ENCODE assay signal across 10 mouse cellular contexts in genomic region chr2:181155801-181156200, GRCm38 (mm10). TPM values are rescaled to one million over a fixed set of nuclear protein-coding genes. Genes with fewer than 3 reads are reported as not detected.
DNase-seq lines count a peak whose midpoint lies in the region; ATAC-seq lines count a peak whose summit lies in the region.
"Had no signal": no experiment of that assay in that cellular context is flagged by ENCODE, and none has a peak within 500 bp of the region (broad histone marks: within the 10 kb centered on the region; RNA-seq: fewer than 3 reads in every experiment).

No protein-coding gene starts in this region.

- peak overlapping the region; percentile 46 for H3K4me3 ChIP-seq in midbrain, embryonic 12.5 days
- H3K4me3 ChIP-seq in kidney, embryonic 15.5 days (replicated peaks) = no peak overlapping the region

- H3K9me3 ChIP-seq in midbrain, embryonic 12.5 days = no peaks in the 10 kb centered on the region
- no peaks in the 10 kb centered on the region for H3K9me3 ChIP-seq in kidney, embryonic 15.5 days (replicated peaks)
- H3K9me3 ChIP-seq: limb, embryonic 13.5 days had no signal

- peak overlapping the region; percentile 58; the same call in 1 of the 2 replicates for H3K9ac ChIP-seq in midbrain, embryonic 12.5 days (replicated peaks)
- H3K9ac ChIP-seq in kidney, embryonic 15.5 days = no peak overlapping the region

- H3K27ac ChIP-seq in midbrain, embryonic 12.5 days (replicated peaks) = no peak overlapping the region; the same call in 1 of the 2 replicates
- no peak overlapping the region for H3K27ac ChIP-seq in kidney, embryonic 15.5 days
- H3K27ac ChIP-seq: limb, embryonic 13.5 days had no signal

- H3K27me3 ChIP-seq in midbrain, embryonic 12.5 days = peaks cover 52% of the 10 kb centered on the region
- H3K27me3 ChIP-seq in kidney, embryonic 15.5 days = peaks cover 74% of the 10 kb centered on the region

- intact Hi-C loops in gastrocnemius, postnatal 14 days (cut with DNase I; ENCODE audit: low total_unique reads) = no loop called here

- no peaks in the 10 kb centered on the region for H3K36me3 ChIP-seq in midbrain, embryonic 12.5 days
- H3K36me3 ChIP-seq in kidney, embryonic 15.5 days = no peaks in the 10 kb centered on the region
- H3K36me3 ChIP-seq: limb, embryonic 13.5 days had no signal

- peak; percentile 53 for DNase-seq in adrenal gland, postnatal 14 days
- no peak for DNase-seq in adrenal gland, postnatal 25 days
- peak; percentile 89 for DNase-seq in cerebellum, adult 11-12 months
- DNase-seq in gastrocnemius, postnatal 14 days = peak; percentile 65
- no peak for DNase-seq in thymus, postnatal 36 days
- DNase-seq in thymus, postnatal 25 days = no peak

- ATAC-seq in midbrain, embryonic 12.5 days (ENCODE audit: low FRiP score, low read depth) = no peak
- ATAC-seq in kidney, embryonic 15.5 days (replicated peaks; ENCODE audit: low FRiP score) = no peak

- peak overlapping the region; percentile 63 for H3K4me2 ChIP-seq in midbrain, embryonic 12.5 days (replicated peaks)
- no peak overlapping the region for H3K4me2 ChIP-seq in kidney, embryonic 15.5 days

- H3K4me1 ChIP-seq in midbrain, embryonic 12.5 days = peaks cover 30% of the 10 kb centered on the region
- peaks cover 8% of the 10 kb centered on the region for H3K4me1 ChIP-seq in kidney, embryonic 15.5 days

- 64% methylated on average over 4 of the region's 4 CpGs for WGBS in midbrain, embryonic 12.5 days
- WGBS in kidney, embryonic 15.5 days = 66% methylated on average over 4 of the region's 4 CpGs

RNA-seq across cellular contexts. Expression of gene Eef1a2, which starts 1.0 kb away (rescaled TPM):
- total RNA-seq in adrenal gland, postnatal 14 days (2021) = 38.4 and 47.9 TPM in 2 replicates
- total RNA-seq in adrenal gland, postnatal 25 days (2021) = 38.2 and 49.3 TPM in 2 replicates
- 1,000 to 10,000 TPM; 2,249 to 2,405 TPM for total RNA-seq in gastrocnemius, postnatal 14 days (2021)
- polyA plus RNA-seq in midbrain, embryonic 12.5 days (2016; fragmentation: Nextera tagmentation; extraction: Ambion mirVana) = 1.4 and 1.6 TPM in 2 replicates
- 0.08 and 0.17 TPM in 2 replicates for polyA plus RNA-seq in kidney, embryonic 15.5 days (2015; fragmentation: Nextera tagmentation; extraction: Ambion mirVana)
- polyA plus RNA-seq: limb, embryonic 13.5 days had no signal

RNA-seq across cellular contexts. Expression of gene Kcnq2, which starts 20.7 kb away (rescaled TPM):
- 6.0 and 6.8 TPM in 2 replicates for total RNA-seq in adrenal gland, postnatal 14 days (2021)
- total RNA-seq in adrenal gland, postnatal 25 days (2021) = 3.7 and 6.3 TPM in 2 replicates
- under 1 TPM; 0.07 to 0.16 TPM for total RNA-seq in gastrocnemius, postnatal 14 days (2021)
- polyA plus RNA-seq in midbrain, embryonic 12.5 days (2016; fragmentation: Nextera tagmentation; extraction: Ambion mirVana) = 30.7 and 34.3 TPM in 2 replicates
- polyA plus RNA-seq in kidney, embryonic 15.5 days (2015; fragmentation: Nextera tagmentation; extraction: Ambion mirVana) = 0.33 and 0.68 TPM in 2 replicates
- total RNA-seq: gastrocnemius, postnatal 36 days had no signal

RNA-seq across cellular contexts. Expression of gene Ppdpf, which starts 31.2 kb away (rescaled TPM):
- 95.5 and 98.6 TPM in 2 replicates for total RNA-seq in adrenal gland, postnatal 14 days (2021)
- 79.5 and 82.6 TPM in 2 replicates for total RNA-seq in adrenal gland, postnatal 25 days (2021)
- 10 to 100 TPM; 52.9 to 58.5 TPM for total RNA-seq in gastrocnemius, postnatal 14 days (2021)
- polyA plus RNA-seq in midbrain, embryonic 12.5 days (2016; fragmentation: Nextera tagmentation; extraction: Ambion mirVana) = 423 and 462 TPM in 2 replicates
- polyA plus RNA-seq in kidney, embryonic 15.5 days (2015; fragmentation: Nextera tagmentation; extraction: Ambion mirVana) = 315 and 330 TPM in 2 replicates

RNA-seq across cellular contexts. Expression of gene Ptk6, which starts 46.8 kb away (rescaled TPM):
- 0.11 TPM in 1 of 2 replicates, not detected in the other for total RNA-seq in adrenal gland, postnatal 14 days (2021)
- not detected in 2 replicates for total RNA-seq in adrenal gland, postnatal 25 days (2021)
- not detected for total RNA-seq in gastrocnemius, postnatal 14 days (2021)
- not detected in 2 replicates for polyA plus RNA-seq in midbrain, embryonic 12.5 days (2016; fragmentation: Nextera tagmentation; extraction: Ambion mirVana)
- polyA plus RNA-seq in kidney, embryonic 15.5 days (2015; fragmentation: Nextera tagmentation; extraction: Ambion mirVana) = 0.04 TPM in 1 of 2 replicates, not detected in the other
- total RNA-seq: gastrocnemius, postnatal 36 days had no signal
- polyA plus RNA-seq: limb, embryonic 13.5 days had no signal

RNA-seq across cellular contexts. Expression of gene Srms, which starts 57.2 kb away (rescaled TPM):
- total RNA-seq in adrenal gland, postnatal 14 days (2021) = 0.56 and 0.60 TPM in 2 replicates
- 0.58 TPM in 1 of 2 replicates, not detected in the other for total RNA-seq in adrenal gland, postnatal 25 days (2021)
- total RNA-seq in gastrocnemius, postnatal 14 days (2021) = under 1 TPM; 0.10 to 0.18 TPM
- 0.15 TPM in 1 of 2 replicates, not detected in the other for polyA plus RNA-seq in midbrain, embryonic 12.5 days (2016; fragmentation: Nextera tagmentation; extraction: Ambion mirVana)
- 0.24 and 0.45 TPM in 2 replicates for polyA plus RNA-seq in kidney, embryonic 15.5 days (2015; fragmentation: Nextera tagmentation; extraction: Ambion mirVana)

Comparison
In these comparisons a context has a peak if more than half of its experiments do, and no peak if none do; other contexts are left out.
1. DNase-seq: peak in adrenal gland, postnatal 14 days (single experiment), cerebellum, adult 11-12 months (single experiment) and gastrocnemius, postnatal 14 days (single experiment); none in adrenal gland, postnatal 25 days (single experiment), thymus, postnatal 36 days (0 of 2) and thymus, postnatal 25 days (single experiment).
2. RNA of gene Eef1a2, which starts 1.0 kb away (total RNA-seq): 2,249 to 2,405 TPM in gastrocnemius, postnatal 14 days; 38.2 to 49.3 TPM in adrenal gland, postnatal 25 days and 38.4 to 47.9 TPM in adrenal gland, postnatal 14 days; every median in the first group is over 10 times any median in the second.